Mouse (Mus musculus) embryonic facial prominence, embryonic 14.5 days (tissue): ENCODE data around the gene Pdcd6ip. TPM values are rescaled to one million over a fixed set of nuclear protein-coding genes. Genes with fewer than 3 reads are reported as not detected.
A peak's percentile ranks its signal among the peaks of the same experiment; 100 is the strongest.

ENCODE experiments used
- ATAC-seq: fragments of 200-750 bp; cut with Nextera tagmentation; 2 replicates; pipeline ENCODE4 v1.8.0; 2017; ENCODE audit warnings: low read depth, moderate number of reproducible peaks, moderate TSS enrichment
- DNase-seq: peaks from one replicate; pipeline ENCODE4 v3.0.0-alpha.2; 2015; ENCODE audit warnings: low spot score
- H3K27ac ChIP-seq: fragments of 300-500 bp; sonication (generic); replicated peaks from 2 replicates; pipeline ENCODE4 v1.5.1; 2014; ENCODE audit warnings: low read depth, mild to moderate bottlenecking, low read length, moderate library complexity
- H3K27me3 ChIP-seq: fragments of 300-500 bp; sonication (generic); replicated peaks from 2 replicates; pipeline ENCODE4 v1.6.1; 2014; ENCODE audit warnings: low read length; ENCODE audit not compliant: control insufficient read depth, insufficient read depth
- H3K36me3 ChIP-seq: fragments of 300-500 bp; sonication (generic); 2 replicates; pipeline ENCODE4 v1.6.1; 2014; ENCODE audit warnings: low read length, mixed read lengths; ENCODE audit not compliant: control insufficient read depth, insufficient read depth
- H3K4me1 ChIP-seq: fragments of 300-500 bp; sonication (generic); 2 replicates; pipeline ENCODE4 v1.6.1; 2014; ENCODE audit warnings: antibody characterized with exemption, low read length; ENCODE audit not compliant: control insufficient read depth, insufficient read depth
- H3K4me2 ChIP-seq: fragments of 300-500 bp; sonication (generic); 2 replicates; pipeline ENCODE4 v1.6.1; 2014; ENCODE audit warnings: low read depth, mild to moderate bottlenecking, low read length, moderate library complexity, mixed read lengths
- H3K4me3 ChIP-seq: fragments of 300-500 bp; sonication (generic); 2 replicates; pipeline ENCODE4 v1.5.1; 2014; ENCODE audit warnings: low read depth, mild to moderate bottlenecking, low read length
- H3K9ac ChIP-seq: fragments of 300-500 bp; sonication (generic); 2 replicates; pipeline ENCODE4 v1.6.1; 2014; ENCODE audit warnings: low read depth, mild to moderate bottlenecking, low read length, moderate library complexity, mixed read lengths
- H3K9me3 ChIP-seq: fragments of 300-500 bp; sonication (generic); 2 replicates; pipeline ENCODE4 v1.6.1; 2016; ENCODE audit warnings: low read length; ENCODE audit not compliant: control insufficient read depth
- WGBS: fragments of 180-500 bp; shearing (Covaris S2); extraction: QIAGEN DNeasy Blood & Tissue Kit; methylation state at CpG from one replicate; pipeline ENCODE4 v1.1.7; 2014; 5-methylcytosine and 5-hydroxymethylcytosine counted together
- polyA plus RNA-seq: library from polyadenylated mRNA; unstranded; fragments of >200 nt; fragmentation: Nextera tagmentation; extraction: Ambion mirVana; gene quantifications from 2 replicates; pipeline ENCODE4 v1.2.1, GENCODE M21; 2014

Pdcd6ip gene
- 68.5 and 72.4 TPM in 2 replicates for polyA plus RNA-seq

DNA sequence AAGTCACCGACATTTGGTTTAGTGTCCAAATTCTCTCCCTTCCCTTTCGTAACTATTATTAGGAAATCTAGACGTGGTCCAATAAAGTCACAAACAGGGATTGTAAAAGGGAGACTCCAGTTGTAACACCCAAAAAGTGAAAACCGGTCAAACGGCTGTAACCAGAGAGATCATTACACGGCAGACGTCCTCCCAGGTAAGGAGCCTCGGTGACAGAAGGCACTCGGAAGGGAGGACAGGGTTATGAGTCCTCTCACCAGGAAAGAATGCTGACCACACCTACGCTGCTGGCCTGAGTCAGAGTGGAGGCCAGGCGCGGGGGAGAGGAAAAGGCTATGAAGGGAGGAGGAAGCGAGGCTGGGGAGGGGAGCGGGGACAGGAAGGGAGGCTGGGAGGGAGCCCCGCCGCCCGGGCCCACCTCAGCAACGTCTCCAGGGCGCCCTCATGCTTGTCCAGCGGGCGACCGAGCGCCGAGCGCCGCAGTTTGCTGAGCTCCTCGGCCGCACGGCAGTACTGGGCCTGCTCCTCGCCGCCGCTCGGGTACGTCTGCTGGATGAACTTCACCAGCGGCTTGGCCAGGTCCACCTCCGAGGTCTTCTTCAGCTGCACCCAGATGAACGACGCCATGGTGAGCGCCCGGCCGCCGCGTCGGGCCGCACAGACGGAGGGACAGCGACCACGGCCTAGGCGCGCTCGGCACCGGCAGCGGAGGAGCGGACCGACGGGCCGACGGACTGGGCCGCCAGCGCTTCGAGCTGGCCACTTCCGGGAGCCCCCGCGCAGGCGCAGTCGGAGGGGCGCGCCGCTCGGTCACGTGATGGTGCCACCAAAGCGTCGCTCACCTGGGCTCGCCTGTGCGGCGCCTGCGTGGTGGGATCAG lies at the start of gene Pdcd6ip:
Gene Pdcd6ip (minus strand): TSS at position 779 of the 880 bp plus-strand sequence.
- Histone ChIP-seq H3K9ac (peak within 1 kb of the TSS; percentile 98), H3K36me3 (no peaks in the 10 kb centered on the region), H3K4me1 (peaks cover 15% of the 10 kb centered on the region), H3K27me3 (no peaks in the 10 kb centered on the region), H3K4me3 (peak within 1 kb of the TSS; percentile 99), H3K4me2 (peak within 1 kb of the TSS; percentile 69), H3K9me3 (no peaks in the 10 kb centered on the region), H3K27ac (peak within 1 kb of the TSS; percentile 88)
- ATAC-seq, result peak; percentile 93
- whole genome bisulfite sequencing, result 3% methylated on average over 42 of the region's 77 CpGs
- DNase-seq, result peak; percentile 91

DNA sequence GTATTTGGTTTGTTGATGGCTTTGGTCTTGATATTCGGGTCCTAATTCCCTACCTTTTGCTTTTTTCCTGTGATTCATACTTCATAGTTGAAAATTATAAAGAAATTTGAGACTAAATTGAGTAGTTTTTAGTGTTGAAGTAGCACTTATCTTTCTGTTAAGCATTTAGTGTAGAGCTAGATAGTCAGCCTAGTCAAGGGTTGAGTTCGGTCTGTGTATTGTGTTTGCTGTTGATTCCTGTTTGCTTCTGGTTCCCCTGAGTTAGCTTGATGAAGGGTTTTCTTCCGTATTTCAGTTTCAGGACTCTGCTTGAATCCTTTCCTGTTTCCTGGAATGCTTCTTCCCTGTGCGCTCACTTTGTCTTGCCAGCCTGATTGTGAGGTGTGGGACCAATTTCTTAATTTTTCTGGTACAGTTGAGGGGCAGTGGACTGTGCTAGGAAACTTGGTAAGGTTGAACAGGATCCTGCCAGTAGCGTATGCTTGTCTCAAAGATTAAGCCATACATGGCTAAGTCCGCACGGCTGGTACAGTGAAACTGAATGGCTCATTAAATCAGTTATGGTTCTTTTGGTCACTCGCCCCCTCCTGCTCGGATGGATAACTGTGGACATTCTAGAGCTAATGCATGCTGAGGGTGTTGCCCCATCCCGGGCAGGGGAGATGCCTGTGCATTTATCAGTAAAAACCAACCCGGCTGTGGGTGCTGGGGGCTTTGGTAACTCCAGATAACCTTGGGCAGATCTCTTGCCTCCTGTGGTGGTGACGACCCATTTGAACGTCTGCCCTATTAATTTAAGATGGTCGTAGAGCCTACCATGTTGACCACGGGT lies 48.0 kb upstream of the Pdcd6ip start:
- WGBS, result 88% methylated on average over 15 of the region's 15 CpGs
- DNase-seq (no peak), ATAC-seq (no peak)
- Histone ChIP-seq H3K4me3 (no peak overlapping the region), H3K27ac (no peak overlapping the region), H3K4me2 (no peak overlapping the region), H3K27me3 (no peaks in the 10 kb centered on the region), H3K36me3 (peaks cover 10% of the 10 kb centered on the region; the same call in 1 of the 2 replicates), H3K9me3 (no peaks in the 10 kb centered on the region), H3K4me1 (no peaks in the 10 kb centered on the region), H3K9ac (no peak overlapping the region)

DNA sequence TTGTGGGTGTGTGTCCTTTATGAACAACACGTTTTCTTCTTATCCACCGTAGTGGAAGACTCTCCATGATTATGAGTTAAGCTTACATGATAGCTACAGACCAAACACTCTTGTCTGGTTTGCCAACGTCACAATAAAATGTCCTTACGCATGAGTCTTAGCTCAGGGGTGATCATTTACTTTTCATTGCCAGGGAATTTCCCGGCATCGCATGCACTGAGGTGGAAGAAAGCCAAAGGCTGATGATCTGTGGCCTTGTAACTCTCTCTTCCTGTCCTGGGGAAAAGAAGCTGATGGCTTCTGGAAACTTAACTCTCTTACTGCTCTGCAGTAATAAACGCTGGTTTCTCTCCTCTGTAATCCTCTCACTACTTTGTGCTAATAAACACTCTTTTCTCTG lies 41.3 kb upstream of the Pdcd6ip start:
- 77% methylated on average over 7 of the region's 7 CpGs for WGBS
- Histone ChIP-seq H3K9ac (no peak overlapping the region), H3K27ac (no peak overlapping the region), H3K4me1 (no peaks in the 10 kb centered on the region), H3K27me3 (no peaks in the 10 kb centered on the region), H3K4me2 (no peak overlapping the region), H3K4me3 (no peak overlapping the region), H3K36me3 (peaks cover 5% of the 10 kb centered on the region; the same call in 1 of the 2 replicates), H3K9me3 (no peaks in the 10 kb centered on the region)
- ATAC-seq (no peak), DNase-seq (no peak)

GRCm38 (mm10) chr9:113743291-113743690 lies 35.2 kb upstream of the Pdcd6ip start:
- Histone ChIP-seq H3K27me3 (no peaks in the 10 kb centered on the region), H3K4me3 (no peak overlapping the region), H3K4me2 (peak overlapping the region; percentile 65), H3K36me3 (no peaks in the 10 kb centered on the region), H3K4me1 (0 out of 2 replicates have a peak, but pooled peaks cover 5% of the 10 kb centered on the region), H3K27ac (no peak overlapping the region), H3K9ac (no peak overlapping the region), H3K9me3 (no peaks in the 10 kb centered on the region)
- WGBS, result 53% methylated on average over 3 of the region's 3 CpGs
- ATAC-seq (no peak), DNase-seq (no peak)

DNA sequence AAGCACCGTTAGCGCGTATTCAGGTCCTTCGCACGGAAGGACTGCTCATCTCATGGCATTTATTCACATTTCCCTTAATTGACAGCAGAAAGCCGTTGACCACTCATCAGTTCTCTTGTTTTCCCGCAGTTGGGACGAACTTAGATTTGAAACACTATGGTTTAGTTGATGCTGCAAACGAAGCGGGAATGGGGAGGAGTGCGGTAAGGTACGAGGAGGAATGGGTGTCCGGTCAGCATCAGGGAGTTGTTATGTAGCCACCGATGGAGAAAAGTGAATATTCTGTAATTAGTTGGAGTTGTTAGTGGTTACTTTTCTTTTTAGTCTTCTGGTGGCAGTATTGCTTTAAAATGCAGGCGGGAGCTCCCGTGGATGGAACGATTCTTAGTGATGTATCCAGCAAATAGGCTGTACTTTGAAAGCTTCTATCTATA lies 34.3 kb upstream of the Pdcd6ip start:
- no peak for ATAC-seq
- Histone ChIP-seq H3K9ac (peak overlapping the region; percentile 92), H3K27ac (0 out of 2 replicates have a peak overlapping the region, but pooled peaks have one; percentile 94), H3K4me1 (0 out of 2 replicates have a peak, but pooled peaks cover 5% of the 10 kb centered on the region), H3K9me3 (no peaks in the 10 kb centered on the region), H3K27me3 (no peaks in the 10 kb centered on the region), H3K4me2 (peak overlapping the region; percentile 65), H3K4me3 (peak overlapping the region; percentile 96), H3K36me3 (no peaks in the 10 kb centered on the region)
- WGBS, result under 1% methylated on average over 17 of the region's 17 CpGs
- peak; percentile 69 for DNase-seq

GRCm38 (mm10) chr9:113741637-113742137 lies 33.6 kb upstream of the Pdcd6ip start:
- 0% methylated on average over 13 of the region's 64 CpGs for WGBS
- peak; percentile 54 for DNase-seq
- peak overlapping the region; percentile 65 for H3K4me2 ChIP-seq

DNA sequence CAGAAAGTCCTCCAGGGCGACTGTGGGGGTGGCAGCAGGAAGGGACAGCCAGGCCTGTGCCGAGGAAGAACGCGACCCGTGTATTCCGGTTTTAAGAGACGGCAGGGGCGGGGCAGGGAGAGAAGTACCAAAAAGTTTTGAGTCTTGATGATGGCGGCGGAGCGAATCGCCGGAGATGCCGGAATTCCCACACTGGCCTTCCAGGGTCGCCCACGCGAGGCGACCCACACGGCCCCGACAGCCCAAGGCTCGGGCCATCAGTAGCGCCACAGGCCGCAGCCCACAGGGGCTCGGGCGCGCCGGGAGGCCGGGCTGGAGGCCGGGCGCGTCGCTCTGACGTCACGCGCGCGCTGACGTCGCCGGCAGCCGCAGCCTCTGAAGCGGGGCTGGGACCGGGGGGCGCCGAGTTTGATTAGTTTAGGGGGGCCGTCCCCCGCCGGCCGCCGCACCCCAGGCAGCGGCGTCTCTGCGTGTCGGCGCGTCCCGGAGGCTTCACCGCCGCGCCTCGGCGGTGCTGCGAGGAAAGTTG lies 33.1 kb upstream of the Pdcd6ip start, which contains the start of gene Clasp2:
Gene Clasp2 (plus strand): TSS at position 366 of the 529 bp plus-strand sequence.
- peak within 1 kb of the TSS; percentile 92 for H3K9ac ChIP-seq
- H3K27ac ChIP-seq, result peak within 1 kb of the TSS; percentile 94
- DNase-seq, result peak; percentile 90
- no peaks in the 10 kb centered on the region for H3K9me3 ChIP-seq
- H3K4me1 ChIP-seq, result 0 out of 2 replicates have a peak, but pooled peaks cover 5% of the 10 kb centered on the region
- under 1% methylated on average over 31 of the region's 63 CpGs for WGBS
- no peaks in the 10 kb centered on the region for H3K27me3 ChIP-seq
- no peaks in the 10 kb centered on the region for H3K36me3 ChIP-seq
- H3K4me2 ChIP-seq, result peak within 1 kb of the TSS; percentile 65
- ATAC-seq, result peak; percentile 96
- peak within 1 kb of the TSS; percentile 96 for H3K4me3 ChIP-seq

More at GRCm38 (mm10) chr9:113741637-113742137, 33.6 kb upstream of the Pdcd6ip start:
- Histone ChIP-seq H3K27ac (peak overlapping the region; percentile 94), H3K36me3 (no peaks in the 10 kb centered on the region), H3K9ac (peak overlapping the region; percentile 92), H3K4me1 (0 out of 2 replicates have a peak, but pooled peaks cover 5% of the 10 kb centered on the region), H3K4me3 (peak overlapping the region; percentile 96), H3K9me3 (no peaks in the 10 kb centered on the region), H3K27me3 (no peaks in the 10 kb centered on the region)
- ATAC-seq, result peak; percentile 75

DNA sequence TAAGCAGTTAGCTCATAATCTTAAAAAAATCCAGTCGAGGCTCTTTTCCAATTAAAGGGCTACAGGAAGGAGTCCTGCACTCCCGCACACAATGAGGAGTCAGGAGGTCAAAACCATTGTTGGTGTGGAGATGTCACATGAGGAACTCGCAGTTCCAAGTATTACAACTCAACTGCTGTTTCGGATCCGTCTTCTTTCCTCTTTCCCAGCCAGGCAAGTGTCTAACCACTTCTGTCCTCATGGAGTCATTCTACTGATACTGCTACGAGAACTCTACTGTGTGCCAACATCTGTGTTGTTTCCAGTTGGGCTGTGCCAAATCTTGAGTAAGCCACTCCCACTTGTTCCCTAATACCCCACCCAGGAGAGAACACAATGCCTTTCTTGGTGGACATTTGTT lies 30.9 kb upstream of the Pdcd6ip start:
- no peak overlapping the region for H3K9ac ChIP-seq
- 0 out of 2 replicates have a peak, but pooled peaks cover 5% of the 10 kb centered on the region for H3K4me1 ChIP-seq
- no peak for DNase-seq
- no peaks in the 10 kb centered on the region for H3K27me3 ChIP-seq
- H3K27ac ChIP-seq, result no peak overlapping the region
- no peaks in the 10 kb centered on the region for H3K36me3 ChIP-seq
- H3K4me2 ChIP-seq, result no peak overlapping the region
- 72% methylated on average over 6 of the region's 6 CpGs for WGBS
- no peaks in the 10 kb centered on the region for H3K9me3 ChIP-seq
- no peak for ATAC-seq
- H3K4me3 ChIP-seq, result no peak overlapping the region
